Mouse (Mus musculus) cerebellum, adult 2 months (tissue): ENCODE data around the gene Cped1.

Experiments used
- CTCF ChIP-seq: fragments of 200-500 bp; IDR thresholded peaks from 2 replicates; pipeline ENCODE4 v1.5.1; 2011; ENCODE audit warnings: low read depth, mild to moderate bottlenecking, control low read depth, low read length, moderate library complexity, borderline replicate concordance; ENCODE audit not compliant: insufficient read depth
- POLR2A ChIP-seq: fragments of 200-500 bp; IDR thresholded peaks from 2 replicates; pipeline ENCODE4 v1.6.1; 2011; ENCODE audit warnings: low read length, control low read depth, borderline replicate concordance; ENCODE audit not compliant: insufficient read depth

GRCm38 (mm10) chr6:21988296-21988695, 2.6 kb downstream of the Cped1 start:
- TF ChIP-seq CTCF, result no peak
- TF ChIP-seq POLR2A, result no peak
